Mouse (Mus musculus): ENCODE measurements around the gene Cdh16. TPM values are rescaled to one million over a fixed set of nuclear protein-coding genes. Genes with fewer than 3 reads are reported as not detected.
"Not testable (repeated sequence)": the region's sequence is repeated elsewhere in the genome, so short reads cannot be mapped to it uniquely, and the experiment has no call there.

Gene Cdh16
- total RNA-seq, 2 experiments from 2014 or later: 2.1 to 83.8 TPM

DNA sequence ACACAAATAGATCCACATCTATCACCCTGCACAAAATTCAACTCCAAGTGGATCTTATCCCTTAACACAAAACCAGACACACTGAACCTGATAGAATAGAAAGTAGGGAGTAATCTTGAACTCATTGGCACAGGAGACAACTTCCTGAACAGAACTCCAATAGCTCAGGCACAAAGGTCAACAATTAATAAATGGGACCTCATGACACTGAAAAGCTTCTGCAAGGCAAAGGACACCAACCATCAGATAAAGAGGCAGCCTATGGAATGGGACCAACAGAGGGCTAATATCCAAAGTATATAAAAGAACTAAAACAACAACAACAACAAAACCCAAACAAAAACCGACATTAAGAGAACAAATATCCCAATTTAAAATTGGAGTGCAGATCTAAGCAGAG, 39.7 kb downstream of the Cdh16 start:
- DNase-seq (ENCODE audit: low spot score in 2 of 2): no peak

GRCm38 (mm10) chr8:104577606-104578005, 46.6 kb downstream of the Cdh16 start:
- not testable (repeated sequence) for DNase-seq (ENCODE audit: low spot score in 2 of 2)

- DNase-seq (ENCODE audit: low spot score in 2 of 2): no peak
These were observed 47.4 kb downstream of the Cdh16 start for GRCm38 (mm10) chr8:104576820-104577219.

- peak; percentile 56 to 64 for DNase-seq (ENCODE audit: low spot score in 2 of 2)
These were observed 53.5 kb downstream of the Cdh16 start for GRCm38 (mm10) chr8:104570436-104571343.

GRCm38 (mm10) chr8:104569559-104569958, 54.6 kb downstream of the Cdh16 start:
- DNase-seq (ENCODE audit: low spot score in 2 of 2): no peak

GRCm38 (mm10) chr8:104565457-104565798, 58.8 kb downstream of the Cdh16 start:
- no peak for DNase-seq (ENCODE audit: low spot score in 2 of 2)

DNA sequence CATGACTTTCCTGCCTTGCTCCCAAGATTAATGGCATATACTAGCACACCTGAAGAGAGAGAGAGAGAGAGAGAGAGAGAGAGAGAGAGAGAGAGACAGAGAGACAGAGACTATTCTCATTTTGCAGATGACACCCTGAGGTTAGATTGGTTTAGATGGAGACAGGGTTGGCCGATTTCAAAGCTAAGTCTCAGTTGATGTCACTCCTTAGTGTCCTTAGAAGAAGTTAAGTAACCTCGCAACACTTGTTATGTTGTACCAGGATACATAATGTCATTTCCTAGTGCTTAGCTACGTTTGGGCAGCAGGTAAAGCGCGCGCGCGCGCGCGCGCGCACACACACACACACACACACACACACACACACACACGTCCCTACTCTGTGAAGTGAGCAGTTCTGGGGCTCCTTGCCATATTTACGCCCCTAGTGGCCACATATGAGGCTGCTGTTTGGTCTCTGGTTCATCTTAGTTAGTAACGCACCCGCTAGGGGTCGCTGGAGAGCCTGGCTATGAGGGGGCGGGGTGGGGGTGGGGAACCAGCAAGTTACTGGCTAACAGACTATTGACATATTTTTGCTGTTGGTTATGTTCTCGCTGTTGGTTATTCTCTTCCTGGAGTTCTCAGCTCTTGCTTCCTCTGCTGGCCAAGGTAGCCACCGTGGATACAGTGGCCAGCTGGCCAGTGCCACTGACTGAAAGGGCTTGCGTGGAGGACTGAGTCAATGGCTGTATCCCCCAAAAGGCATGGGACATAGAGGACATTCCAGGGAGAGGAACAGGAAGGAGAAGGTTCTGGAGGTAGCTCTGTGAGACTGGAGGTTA, 59.4 kb downstream of the Cdh16 start:
- DNase-seq (ENCODE audit: low spot score in 2 of 2): peak; percentile 41 to 74

GRCm38 (mm10) chr8:104560731-104561130, 63.5 kb downstream of the Cdh16 start:
- no peak for DNase-seq (ENCODE audit: low spot score in 2 of 2)

GRCm38 (mm10) chr8:104557226-104557625, 67.0 kb downstream of the Cdh16 start:
- no peak for DNase-seq (ENCODE audit: low spot score in 2 of 2)

GRCm38 (mm10) chr8:104555191-104555590, 69.0 kb downstream of the Cdh16 start:
- DNase-seq (ENCODE audit: low spot score in 2 of 2): no peak

Other genes starting within 250 kb of the Cdh16 start
- gene Cmtm4, start 228.6 kb downstream of the Cdh16 start, total RNA-seq (2021): 10 to 100 TPM; 26.9 to 29.6 TPM
- gene Dync1li2, start 181.3 kb downstream of the Cdh16 start, total RNA-seq (2021): 100 to 1,000 TPM; 134 to 162 TPM
- under 1 TPM; 0.11 to 0.39 TPM for gene Terb1, start 114.5 kb downstream of the Cdh16 start, total RNA-seq (2021)
- gene Nae1, start 89.8 kb downstream of the Cdh16 start, total RNA-seq (2021): 10 to 100 TPM; 39.6 to 48.0 TPM
- gene Car7, start 89.7 kb downstream of the Cdh16 start, total RNA-seq (2021): 1 to 10 TPM; 1.7 to 2.0 TPM
- 10 to 100 TPM; 17.0 to 17.6 TPM for gene Pdp2, start 32.9 kb downstream of the Cdh16 start, total RNA-seq (2021)
- 1 to 10 TPM; 6.0 to 6.7 TPM for gene Rrad, start 6.9 kb upstream of the Cdh16 start, total RNA-seq (2021)
- 10 to 100 TPM; 32.4 to 36.2 TPM for gene Ciao2b, start 17.6 kb upstream of the Cdh16 start, total RNA-seq (2021)
- 10 to 100 TPM in 1 of 2 experiments, under 1 TPM in 1; 0.25 to 15.5 TPM for gene Ces2a, start 109.6 kb upstream of the Cdh16 start, total RNA-seq (2021)
- gene Ces2b, start 207.2 kb upstream of the Cdh16 start, total RNA-seq (2021): 1 to 10 TPM; 2.8 to 8.4 TPM
- under 1 TPM in 1 of 2 experiments, not detected in 1; 0.34 TPM for gene Ces2c, start 222.7 kb upstream of the Cdh16 start, total RNA-seq (2021)